Mouse (Mus musculus): ENCODE measurements at regions not wholly inside any gene's neighbourhood (a gene's known extent, or its start where the extent isn't known, plus 50 kb on each side); places are given as distances from the start of the nearest gene placed in this dataset.

DNA sequence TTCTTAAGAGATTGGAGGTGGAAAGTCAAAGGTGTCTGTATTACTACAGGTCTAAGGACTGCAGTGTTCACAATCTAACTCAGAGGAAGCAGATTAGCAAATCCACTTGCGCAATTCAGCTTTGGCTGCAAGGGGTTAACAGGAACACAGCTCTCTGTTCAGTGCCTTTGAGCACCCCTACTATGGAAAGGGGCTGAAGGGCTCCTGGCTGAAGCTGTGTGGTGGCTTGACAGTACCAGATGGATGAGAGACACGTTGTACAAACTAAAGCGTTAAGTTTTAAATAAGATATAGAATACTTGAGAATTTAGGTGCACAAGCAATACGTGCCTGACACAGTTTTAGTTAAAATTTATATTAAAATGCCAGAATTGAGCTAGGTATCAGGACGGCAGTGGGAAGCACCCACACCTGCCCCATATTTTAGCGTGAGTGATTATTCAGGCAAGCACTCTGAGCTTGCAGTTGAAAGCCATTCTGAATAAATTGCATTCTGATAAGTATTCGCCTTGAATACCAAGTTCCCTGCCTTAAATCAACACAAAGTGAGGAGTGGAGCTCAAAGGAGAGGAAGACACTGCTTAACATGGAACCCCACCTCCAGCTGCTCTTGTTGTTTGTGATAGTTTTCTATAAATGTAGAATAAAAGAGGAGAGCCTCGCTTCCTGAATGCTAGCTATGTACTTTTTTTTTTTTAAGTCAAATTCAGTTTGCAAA is 223.1 kb upstream of the Adamts16 start:
- ATAC-seq (ENCODE audit: insufficient read depth, low FRiP score, low TSS enrichment), result no peak

DNA sequence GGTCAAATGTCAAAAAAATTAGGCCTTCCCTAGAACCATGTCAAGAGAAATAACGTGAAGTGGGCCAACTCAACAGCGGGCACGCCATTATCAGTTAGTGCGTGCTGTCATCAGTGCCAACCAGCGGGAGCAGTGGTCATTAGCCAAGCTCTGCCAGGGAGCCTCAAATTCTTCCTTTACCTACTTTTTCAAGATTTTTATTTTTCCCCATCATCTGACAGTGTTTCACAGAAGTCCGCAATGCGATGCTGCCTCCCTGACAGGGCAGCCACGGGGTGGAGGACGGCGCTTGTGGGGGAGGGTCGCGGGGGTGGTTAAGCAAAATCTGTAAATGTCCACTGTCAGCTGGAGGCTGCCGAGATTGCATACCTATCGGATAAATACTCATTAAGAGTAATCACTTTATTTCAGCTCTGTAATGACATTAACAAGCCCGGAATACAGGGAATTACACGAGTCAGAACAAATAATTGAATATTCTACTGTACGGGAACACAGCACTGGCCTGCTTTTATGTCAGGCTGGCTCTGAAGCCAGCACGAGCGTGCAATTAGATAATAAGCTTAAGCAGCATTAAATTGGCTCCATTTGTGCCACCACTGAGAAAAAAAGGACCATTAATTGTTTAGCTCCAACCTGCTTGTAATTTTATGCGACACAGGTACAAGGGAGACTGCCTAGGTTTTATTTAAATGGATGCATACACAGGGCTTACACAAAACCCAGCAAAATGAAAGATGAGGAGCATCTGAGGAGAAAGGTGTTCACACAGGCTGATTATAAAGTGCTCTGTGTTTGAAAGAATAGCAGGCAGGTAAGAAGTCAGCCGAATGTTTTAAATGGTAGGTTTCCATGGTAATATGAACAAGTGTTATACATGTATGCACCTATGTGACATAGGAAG is 212.0 kb upstream of the Adamts16 start:
- no peak for DNase-seq (ENCODE audit: low spot score)
- H3K4me2 ChIP-seq (ENCODE audit: low read depth), result no peak overlapping the region
- no peaks in the 10 kb centered on the region for H3K9me3 ChIP-seq (ENCODE audit: control insufficient read depth, low read length)
- H3K4me3 ChIP-seq (ENCODE audit: low read depth, low read length), result no peak overlapping the region
- ATAC-seq (ENCODE audit: insufficient read depth, low FRiP score, low TSS enrichment), result no peak
- H3K9ac ChIP-seq (ENCODE audit: low read length), result no peak overlapping the region
- no peaks in the 10 kb centered on the region for H3K27me3 ChIP-seq (ENCODE audit: control insufficient read depth, insufficient read depth, low read length)
- WGBS, result 89% methylated on average over 21 of the region's 21 CpGs
- no peak overlapping the region for H3K27ac ChIP-seq (ENCODE audit: low read depth, low read length)
- no peaks in the 10 kb centered on the region for H3K4me1 ChIP-seq (ENCODE audit: control insufficient read depth, insufficient read depth, low read length)
- no peaks in the 10 kb centered on the region for H3K36me3 ChIP-seq (ENCODE audit: control insufficient read depth, insufficient read depth, low read length)

More for the DNA sequence above, 223.1 kb upstream of the Adamts16 start:
- Histone ChIP-seq H3K9ac (ENCODE audit: low read length) (no peak overlapping the region), H3K27me3 (ENCODE audit: control insufficient read depth, insufficient read depth, low read length) (no peaks in the 10 kb centered on the region), H3K9me3 (ENCODE audit: control insufficient read depth, low read length) (no peaks in the 10 kb centered on the region), H3K4me3 (ENCODE audit: low read depth, low read length) (no peak overlapping the region), H3K4me1 (ENCODE audit: control insufficient read depth, insufficient read depth, low read length) (peaks cover 11% of the 10 kb centered on the region), H3K27ac (ENCODE audit: low read depth, low read length) (no peak overlapping the region), H3K36me3 (ENCODE audit: control insufficient read depth, insufficient read depth, low read length) (no peaks in the 10 kb centered on the region), H3K4me2 (ENCODE audit: low read depth) (no peak overlapping the region)
- 76% methylated on average over 8 of the region's 8 CpGs for WGBS
- DNase-seq (ENCODE audit: low spot score), result no peak

DNA sequence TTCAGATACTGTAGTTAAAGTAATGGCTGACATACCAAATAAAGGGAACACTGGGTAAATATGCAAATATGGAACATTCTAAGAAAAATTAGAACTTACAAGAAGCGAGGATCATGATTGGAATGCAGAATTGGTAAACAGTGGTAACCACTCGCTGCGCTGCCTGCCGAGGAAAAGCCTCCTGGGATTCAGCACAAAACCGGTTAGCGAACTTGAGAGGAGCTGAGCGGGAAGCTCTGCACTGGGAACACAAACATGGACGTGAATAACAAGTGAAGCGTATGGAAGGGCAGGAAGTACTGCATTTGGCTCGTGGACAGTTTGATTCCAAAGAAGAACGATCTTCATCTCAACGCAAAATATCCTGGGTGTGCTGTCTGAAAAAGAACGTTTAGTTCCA is 209.0 kb upstream of the Adamts16 start:
- ATAC-seq (ENCODE audit: insufficient read depth, low FRiP score, low TSS enrichment) (no peak), DNase-seq (ENCODE audit: low spot score) (no peak)
- Histone ChIP-seq H3K9me3 (ENCODE audit: control insufficient read depth, low read length) (no peaks in the 10 kb centered on the region), H3K27ac (ENCODE audit: low read depth, low read length) (no peak overlapping the region), H3K4me3 (ENCODE audit: low read depth, low read length) (no peak overlapping the region), H3K4me1 (ENCODE audit: control insufficient read depth, insufficient read depth, low read length) (no peaks in the 10 kb centered on the region), H3K4me2 (ENCODE audit: low read depth) (no peak overlapping the region), H3K9ac (ENCODE audit: low read length) (no peak overlapping the region), H3K27me3 (ENCODE audit: control insufficient read depth, insufficient read depth, low read length) (no peaks in the 10 kb centered on the region), H3K36me3 (ENCODE audit: control insufficient read depth, insufficient read depth, low read length) (no peaks in the 10 kb centered on the region)
- 47% methylated on average over 13 of the region's 13 CpGs for WGBS

DNA sequence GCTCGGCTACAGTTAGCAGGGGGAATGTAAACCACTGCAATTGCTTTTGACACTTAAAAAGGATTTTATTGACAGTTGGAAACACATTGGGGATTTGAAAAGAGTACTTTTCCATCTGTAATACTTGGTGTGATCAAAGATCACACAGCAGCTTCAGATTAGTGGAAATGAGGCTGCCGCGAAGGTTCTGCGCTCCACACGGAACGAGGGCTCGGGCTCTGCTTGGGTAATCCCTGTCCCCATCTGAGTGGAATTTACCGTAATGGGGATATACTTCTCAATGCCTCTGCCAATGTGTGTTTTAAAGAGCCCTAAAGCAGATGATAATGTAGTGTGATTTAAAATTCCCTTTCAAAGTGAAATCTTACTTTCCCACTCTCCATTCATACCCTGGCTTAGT is 194.4 kb upstream of the Adamts16 start:
- 85% methylated on average over 8 of the region's 8 CpGs for WGBS

DNA sequence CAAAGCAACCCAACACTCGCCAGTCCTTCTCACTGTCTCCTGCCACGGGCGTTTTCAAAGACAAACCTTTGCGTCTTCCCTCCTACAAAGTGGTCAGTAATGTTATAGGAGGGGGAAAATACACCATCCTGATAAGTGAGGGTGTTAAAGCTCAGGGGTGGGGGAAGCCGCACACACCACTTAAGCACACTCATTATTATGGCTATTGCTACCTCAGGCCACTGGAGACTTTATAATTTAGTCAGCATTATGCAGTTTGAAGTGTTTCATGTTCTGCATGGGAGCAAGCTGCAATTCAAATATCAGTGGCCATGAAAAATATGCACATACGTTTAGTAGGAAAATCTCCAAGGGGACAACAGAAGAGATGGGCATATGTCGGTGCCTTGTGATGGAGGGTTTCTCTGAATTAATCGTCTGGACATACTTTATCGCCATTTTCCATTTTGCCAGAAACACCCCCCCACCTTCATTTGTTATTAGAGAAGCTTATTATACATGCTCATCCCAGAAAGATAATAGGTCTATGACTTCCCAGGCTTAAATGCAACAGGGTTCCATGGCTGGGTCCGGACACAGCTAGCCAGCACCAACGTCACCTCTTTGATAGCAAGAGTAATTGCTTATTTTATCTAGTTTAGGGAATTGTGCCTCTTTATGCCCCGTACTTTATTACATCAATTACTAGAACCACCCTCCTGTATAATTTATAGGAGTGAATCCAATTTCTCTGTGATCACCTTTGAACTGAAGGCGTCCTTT is 193.5 kb upstream of the Adamts16 start:
- ATAC-seq (ENCODE audit: insufficient read depth, low FRiP score, low TSS enrichment) (no peak; the same call in 1 of the 2 replicates), DNase-seq (ENCODE audit: low spot score) (no peak)
- no peak overlapping the region for H3K27ac ChIP-seq (ENCODE audit: low read depth, low read length)
- H3K9ac ChIP-seq (ENCODE audit: low read length), result no peak overlapping the region
- H3K27me3 ChIP-seq (ENCODE audit: control insufficient read depth, insufficient read depth, low read length), result no peaks in the 10 kb centered on the region
- H3K4me1 ChIP-seq (ENCODE audit: control insufficient read depth, insufficient read depth, low read length), result no peaks in the 10 kb centered on the region
- no peaks in the 10 kb centered on the region for H3K9me3 ChIP-seq (ENCODE audit: control insufficient read depth, low read length)
- H3K4me2 ChIP-seq (ENCODE audit: low read depth), result no peak overlapping the region
- no peak overlapping the region for H3K4me3 ChIP-seq (ENCODE audit: low read depth, low read length)
- 70% methylated on average over 13 of the region's 13 CpGs for WGBS
- H3K36me3 ChIP-seq (ENCODE audit: control insufficient read depth, insufficient read depth, low read length), result no peaks in the 10 kb centered on the region

More for the DNA sequence above, 194.4 kb upstream of the Adamts16 start:
- Histone ChIP-seq H3K9me3 (ENCODE audit: control insufficient read depth, low read length) (no peaks in the 10 kb centered on the region), H3K27me3 (ENCODE audit: control insufficient read depth, insufficient read depth, low read length) (no peaks in the 10 kb centered on the region), H3K9ac (ENCODE audit: low read length) (no peak overlapping the region), H3K4me1 (ENCODE audit: control insufficient read depth, insufficient read depth, low read length) (no peaks in the 10 kb centered on the region), H3K4me2 (ENCODE audit: low read depth) (no peak overlapping the region), H3K27ac (ENCODE audit: low read depth, low read length) (no peak overlapping the region), H3K36me3 (ENCODE audit: control insufficient read depth, insufficient read depth, low read length) (no peaks in the 10 kb centered on the region), H3K4me3 (ENCODE audit: low read depth, low read length) (no peak overlapping the region)
- no peak for DNase-seq (ENCODE audit: low spot score)
- ATAC-seq (ENCODE audit: insufficient read depth, low FRiP score, low TSS enrichment), result no peak

DNA sequence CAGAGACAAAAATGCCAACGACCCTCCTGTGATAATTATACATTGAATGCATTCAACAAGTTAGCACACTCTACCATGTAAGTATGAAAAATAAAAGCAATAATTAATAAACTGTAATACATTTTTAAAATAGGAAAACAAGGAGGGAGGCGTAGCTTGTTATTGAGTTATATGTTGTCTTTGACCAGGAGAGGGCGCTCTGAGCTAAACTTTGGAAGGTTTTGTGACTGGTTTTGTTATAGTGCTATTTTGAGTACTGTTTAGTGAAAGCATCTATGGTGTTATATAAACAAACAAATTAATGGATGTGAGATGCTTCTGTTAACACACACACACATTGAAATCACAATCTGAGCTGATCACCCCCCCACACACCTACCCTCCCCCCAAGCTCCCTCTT is 166.6 kb upstream of the Adamts16 start:
- H3K27me3 ChIP-seq (ENCODE audit: control insufficient read depth, insufficient read depth, low read length), result no peaks in the 10 kb centered on the region
- no peak overlapping the region for H3K4me2 ChIP-seq (ENCODE audit: low read depth)
- DNase-seq (ENCODE audit: low spot score) (peak; percentile 65), ATAC-seq (ENCODE audit: insufficient read depth, low FRiP score, low TSS enrichment) (no peak)
- 26% methylated on average over 3 of the region's 3 CpGs for WGBS
- H3K9ac ChIP-seq (ENCODE audit: low read length), result no peak overlapping the region
- no peaks in the 10 kb centered on the region for H3K36me3 ChIP-seq (ENCODE audit: control insufficient read depth, insufficient read depth, low read length)
- no peak overlapping the region for H3K27ac ChIP-seq (ENCODE audit: low read depth, low read length)
- H3K4me1 ChIP-seq (ENCODE audit: control insufficient read depth, insufficient read depth, low read length), result no peaks in the 10 kb centered on the region
- H3K4me3 ChIP-seq (ENCODE audit: low read depth, low read length), result no peak overlapping the region
- no peaks in the 10 kb centered on the region for H3K9me3 ChIP-seq (ENCODE audit: control insufficient read depth, low read length)

DNA sequence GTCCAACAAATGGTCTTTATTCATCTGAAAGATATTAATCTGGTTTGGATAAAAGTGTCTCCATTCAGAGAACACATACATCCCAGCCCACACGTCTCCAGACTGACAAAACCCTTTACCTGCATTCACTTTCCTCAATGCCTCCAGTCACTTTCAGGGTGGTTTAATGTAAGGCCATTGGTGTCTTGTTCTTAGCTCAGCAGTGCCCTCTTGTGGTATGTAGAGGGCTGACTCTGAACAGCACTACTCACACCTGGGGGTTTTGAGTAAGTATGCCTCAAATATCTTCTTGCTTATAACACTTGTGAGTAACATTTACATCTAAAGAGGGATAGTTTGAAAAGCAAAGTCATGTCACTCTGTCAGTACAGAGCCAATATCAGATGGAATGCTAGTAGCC is 164.5 kb upstream of the Adamts16 start:
- H3K4me2 ChIP-seq (ENCODE audit: low read depth), result no peak overlapping the region
- no peak for ATAC-seq (ENCODE audit: insufficient read depth, low FRiP score, low TSS enrichment)
- no peaks in the 10 kb centered on the region for H3K9me3 ChIP-seq (ENCODE audit: control insufficient read depth, low read length)
- WGBS, result 26% methylated on average over 1 of the region's 1 CpGs
- no peaks in the 10 kb centered on the region for H3K4me1 ChIP-seq (ENCODE audit: control insufficient read depth, insufficient read depth, low read length)
- no peak overlapping the region for H3K27ac ChIP-seq (ENCODE audit: low read depth, low read length)
- H3K27me3 ChIP-seq (ENCODE audit: control insufficient read depth, insufficient read depth, low read length), result no peaks in the 10 kb centered on the region
- peak; percentile 35 for DNase-seq (ENCODE audit: low spot score)
- H3K4me3 ChIP-seq (ENCODE audit: low read depth, low read length), result no peak overlapping the region
- no peaks in the 10 kb centered on the region for H3K36me3 ChIP-seq (ENCODE audit: control insufficient read depth, insufficient read depth, low read length)
- no peak overlapping the region for H3K9ac ChIP-seq (ENCODE audit: low read length)

DNA sequence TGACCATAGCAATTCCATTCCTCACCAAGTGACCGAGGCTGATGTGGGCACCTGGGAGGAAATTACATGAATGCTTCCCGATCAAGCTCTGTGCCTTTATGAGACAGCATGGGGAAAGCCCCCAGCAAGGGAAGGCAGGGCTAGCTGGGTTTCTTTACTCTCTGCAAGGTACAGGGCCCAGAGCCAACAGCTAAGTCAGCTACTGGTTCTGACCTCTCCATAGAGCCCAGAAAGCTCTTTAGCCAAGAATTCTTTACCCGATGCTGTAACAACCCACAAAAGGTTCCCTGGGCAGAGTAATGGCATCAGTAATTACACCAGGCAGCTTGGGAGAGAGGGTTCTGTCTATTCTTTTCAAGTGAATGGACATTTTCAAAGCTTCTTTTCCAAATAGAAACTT is 161.9 kb upstream of the Adamts16 start:
- 72% methylated on average over 3 of the region's 3 CpGs for WGBS
- no peaks in the 10 kb centered on the region for H3K9me3 ChIP-seq (ENCODE audit: control insufficient read depth, low read length)
- H3K27me3 ChIP-seq (ENCODE audit: control insufficient read depth, insufficient read depth, low read length), result no peaks in the 10 kb centered on the region
- H3K36me3 ChIP-seq (ENCODE audit: control insufficient read depth, insufficient read depth, low read length), result no peaks in the 10 kb centered on the region
- H3K4me1 ChIP-seq (ENCODE audit: control insufficient read depth, insufficient read depth, low read length), result 0 out of 2 replicates have a peak, but pooled peaks cover 3% of the 10 kb centered on the region
- no peak overlapping the region for H3K4me2 ChIP-seq (ENCODE audit: low read depth)
- H3K9ac ChIP-seq (ENCODE audit: low read length), result no peak overlapping the region
- ATAC-seq (ENCODE audit: insufficient read depth, low FRiP score, low TSS enrichment) (no peak), DNase-seq (ENCODE audit: low spot score) (no peak)
- no peak overlapping the region for H3K27ac ChIP-seq (ENCODE audit: low read depth, low read length)
- no peak overlapping the region for H3K4me3 ChIP-seq (ENCODE audit: low read depth, low read length)
